Mouse (Mus musculus): ENCODE measurements around the gene Calcb.

The Calcb gene

DNA sequence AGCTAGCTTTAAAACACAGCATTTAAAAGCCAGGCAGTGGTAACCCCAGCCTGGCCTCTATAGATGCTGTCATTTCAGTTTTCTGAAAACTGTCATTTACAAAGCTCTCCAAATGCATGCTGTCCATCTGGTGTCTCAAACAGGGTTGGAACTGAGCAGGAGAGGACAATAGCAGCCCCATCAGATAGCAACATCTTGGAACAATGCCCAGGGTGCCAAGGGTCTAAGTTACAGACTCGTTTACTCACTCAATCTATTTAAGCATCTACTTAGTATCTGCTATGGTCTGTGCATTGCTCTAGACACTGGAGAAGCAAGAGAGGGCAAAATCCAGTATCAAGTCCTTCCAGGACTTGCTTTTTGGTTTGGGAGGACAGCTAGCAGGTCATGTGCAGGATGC lies 35.8 kb downstream of the Calcb start:
- DNase-seq: no peak

DNA sequence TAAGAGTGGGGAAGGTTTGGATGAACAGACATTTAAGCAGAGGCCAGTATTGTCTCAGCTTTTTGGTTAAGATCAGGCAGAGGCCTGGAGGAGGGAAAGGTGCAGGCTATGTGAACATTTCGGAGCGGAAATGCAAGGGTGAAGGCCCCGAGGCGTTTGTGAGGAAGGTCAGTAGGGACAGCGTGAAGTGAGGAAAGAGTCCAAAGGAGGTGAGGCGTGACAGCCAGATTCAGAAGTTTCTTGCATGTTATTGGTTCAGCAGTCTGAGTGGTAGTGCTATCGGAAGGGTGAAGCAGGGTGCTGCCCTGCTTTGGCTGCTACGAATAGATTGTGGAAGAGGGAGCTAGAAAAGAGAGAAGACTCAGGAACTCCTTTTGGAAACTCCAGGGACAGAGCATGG lies 36.2 kb downstream of the Calcb start:
- no peak for DNase-seq

DNA sequence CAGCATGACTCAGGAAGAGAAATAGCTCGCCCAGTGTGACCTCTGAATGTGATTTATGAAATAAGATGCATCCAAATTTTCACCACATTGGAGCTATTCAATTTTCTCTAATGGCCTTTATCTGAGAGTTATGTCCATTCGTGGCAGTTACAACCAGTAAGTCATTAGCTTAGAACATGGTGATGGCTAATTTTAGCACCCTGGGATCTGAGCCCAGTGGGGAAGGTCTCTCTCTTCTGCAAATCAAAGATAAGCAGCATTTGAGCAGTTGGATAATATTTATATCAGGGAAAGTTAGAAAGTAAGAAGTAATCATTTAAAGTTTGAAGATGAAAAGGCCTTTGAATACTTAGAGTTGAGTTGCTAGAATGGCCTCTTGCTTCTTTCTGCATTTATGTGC lies 44.2 kb downstream of the Calcb start:
- no peak for DNase-seq

DNA sequence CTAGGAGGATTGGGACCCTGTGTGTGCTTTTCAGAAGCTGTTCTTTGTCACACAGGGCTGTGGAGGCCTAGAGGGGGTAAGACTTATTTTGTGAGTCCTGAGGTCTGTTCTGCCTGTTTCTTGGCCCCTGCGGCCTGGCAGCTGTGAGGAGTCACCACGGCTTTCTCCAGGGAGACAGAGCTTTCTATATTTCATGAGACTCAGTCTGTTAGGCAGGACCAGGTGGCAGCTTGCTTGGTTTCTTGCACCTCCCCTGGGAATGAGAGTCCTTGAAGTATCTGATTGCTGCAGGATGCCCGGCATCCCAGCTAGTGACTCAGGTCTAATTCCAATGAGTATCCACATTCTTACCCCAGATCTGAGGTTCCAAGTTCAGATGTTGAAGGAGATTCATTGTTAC lies 46.8 kb downstream of the Calcb start:
- DNase-seq: no peak

DNA sequence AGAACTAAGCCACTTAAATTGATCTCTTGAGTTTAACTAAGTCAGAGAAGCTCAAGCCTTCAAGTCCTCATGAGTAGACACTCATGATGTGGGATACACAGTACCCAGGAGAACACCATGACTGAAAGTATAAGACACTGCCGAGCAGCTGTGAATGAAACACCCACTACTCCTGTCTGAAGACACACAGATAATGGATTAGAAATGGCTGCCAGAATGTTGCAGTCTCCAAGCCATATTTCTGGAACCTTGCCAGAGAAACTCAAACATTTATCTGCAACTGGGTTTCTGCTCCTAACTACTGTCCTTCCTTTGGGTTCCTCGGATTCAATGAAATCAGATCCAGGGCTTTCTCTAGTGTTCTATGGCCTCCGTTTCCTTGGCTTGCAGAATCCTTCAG lies 48.1 kb downstream of the Calcb start:
- DNase-seq: no peak

DNA sequence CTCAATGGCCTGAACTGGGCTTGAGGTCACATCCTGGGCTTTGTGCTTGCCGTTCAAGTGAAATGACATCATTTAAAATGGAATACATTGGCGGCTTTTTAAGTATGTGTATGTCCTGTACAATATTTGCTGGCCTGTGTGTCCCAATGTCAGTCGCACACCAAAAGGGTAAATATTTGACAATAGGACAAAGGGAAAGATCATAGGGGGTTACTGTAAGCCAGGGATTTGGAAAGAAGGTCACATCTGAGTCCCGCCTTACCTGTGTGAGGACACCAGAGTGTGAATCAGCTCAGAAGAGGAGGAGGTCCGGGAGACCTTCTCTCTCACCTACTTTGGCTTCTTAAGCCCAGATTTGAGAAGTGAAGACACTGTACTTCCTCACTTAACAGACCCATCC lies 50.1 kb downstream of the Calcb start:
- no peak for DNase-seq

DNA sequence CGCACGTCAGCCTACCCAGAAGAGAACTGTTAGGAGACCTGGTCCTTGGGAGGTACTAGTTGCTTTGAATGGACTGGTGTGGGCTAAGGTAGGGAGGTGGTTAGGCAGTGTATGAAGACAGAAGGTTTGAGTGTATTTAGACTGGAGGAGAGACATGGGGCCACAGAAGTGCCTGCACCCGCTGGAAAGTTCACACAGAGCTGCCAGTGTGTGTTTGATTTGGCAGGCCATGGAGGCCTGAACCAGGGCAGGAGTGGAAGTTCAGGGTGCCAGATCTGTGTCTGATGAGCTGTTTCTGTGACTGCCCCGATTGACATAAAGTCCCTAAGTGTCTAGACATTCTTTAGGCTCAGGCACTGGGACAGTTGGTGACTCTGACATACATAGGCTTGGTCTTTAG lies 50.6 kb downstream of the Calcb start:
- DNase-seq: no peak

DNA sequence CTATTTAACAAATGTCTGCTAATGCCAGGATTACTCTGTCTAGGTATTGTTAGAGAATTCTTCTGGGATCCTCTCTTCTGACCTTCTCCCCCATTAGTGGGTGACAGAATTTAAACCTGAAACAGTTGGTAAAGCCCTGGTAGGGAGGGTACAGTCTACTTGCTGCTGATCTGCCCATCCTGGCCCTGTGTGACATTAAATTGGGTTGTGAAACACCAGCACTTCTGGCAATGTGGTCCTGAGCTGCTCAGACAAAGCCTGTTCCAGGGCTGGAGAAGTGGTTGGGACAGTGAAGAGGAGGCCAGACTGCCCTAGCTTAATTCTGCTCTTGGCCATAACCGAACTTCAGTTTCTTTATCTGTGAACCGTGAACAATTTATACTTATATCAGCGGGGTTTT lies 52.1 kb downstream of the Calcb start:
- DNase-seq: no peak

DNA sequence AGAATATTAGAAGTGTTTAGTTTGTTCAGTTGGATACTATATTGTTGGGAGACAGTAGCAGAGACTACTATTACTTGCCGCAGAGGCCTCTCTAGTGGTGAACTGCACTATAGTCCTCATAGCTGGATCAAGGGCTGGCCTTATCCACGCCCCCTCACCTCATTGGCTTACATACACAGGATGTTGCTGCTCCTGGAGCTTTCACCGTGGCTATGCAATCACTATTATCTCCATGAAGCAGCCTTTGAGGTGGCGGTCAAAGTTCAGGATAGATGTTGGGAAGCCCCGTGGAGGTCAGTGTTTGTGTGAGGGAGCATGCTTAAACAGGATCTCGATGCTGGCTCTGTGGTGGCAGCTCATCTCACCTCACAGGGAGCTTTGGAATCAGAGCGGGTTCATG lies 53.4 kb downstream of the Calcb start:
- no peak for DNase-seq
